Mouse (Mus musculus) intestine, embryonic 14.5 days (tissue): ENCODE measurements around the gene Agrn. TPM values are rescaled to one million over a fixed set of nuclear protein-coding genes. Genes with fewer than 3 reads are reported as not detected.
"Not testable (repeated sequence)": the region's sequence is repeated elsewhere in the genome, so short reads cannot be mapped to it uniquely, and the experiment has no call there.

Experiments
- ATAC-seq: fragments of 200-750 bp; cut with Nextera tagmentation; replicated peaks from 2 replicates; pipeline ENCODE4 v1.8.0; 2017; ENCODE audit warnings: low read depth, moderate number of reproducible peaks, moderate TSS enrichment, moderate library complexity; ENCODE audit not compliant: low FRiP score, low TSS enrichment
- DNase-seq: peaks from one replicate; pipeline ENCODE4 v3.0.0-alpha.2; 2018; ENCODE audit warnings: low spot score
- H3K27ac ChIP-seq: fragments of 300-500 bp; sonication (generic); 2 replicates; pipeline ENCODE4 v1.5.1; 2014; ENCODE audit warnings: low read depth, mild to moderate bottlenecking, control low read depth
- H3K27me3 ChIP-seq: fragments of 300-500 bp; sonication (generic); replicated peaks from 2 replicates; pipeline ENCODE4 v1.6.1; 2014; ENCODE audit warnings: low read length, control low read depth; ENCODE audit not compliant: control insufficient read depth, insufficient read depth
- H3K36me3 ChIP-seq: fragments of 300-500 bp; sonication (generic); 2 replicates; pipeline ENCODE4 v1.6.1; 2014; ENCODE audit warnings: low read length, control low read depth; ENCODE audit not compliant: control insufficient read depth, insufficient read depth
- H3K4me1 ChIP-seq: fragments of 300-500 bp; sonication (generic); replicated peaks from 2 replicates; pipeline ENCODE4 v1.6.1; 2014; ENCODE audit warnings: low read length, control low read depth, mixed read lengths; ENCODE audit not compliant: control insufficient read depth, insufficient read depth
- H3K4me2 ChIP-seq: fragments of 300-500 bp; sonication (generic); 2 replicates; pipeline ENCODE4 v1.6.1; 2014; ENCODE audit warnings: low read length
- H3K4me3 ChIP-seq: fragments of 300-500 bp; sonication (generic); 2 replicates; pipeline ENCODE4 v1.5.1; 2014; ENCODE audit warnings: low read depth, low read length, control low read depth, mixed read lengths
- H3K9ac ChIP-seq: fragments of 300-500 bp; sonication (generic); 2 replicates; pipeline ENCODE4 v1.6.1; 2014; ENCODE audit warnings: mild to moderate bottlenecking, low read length
- H3K9me3 ChIP-seq: fragments of 300-500 bp; sonication (generic); 2 replicates; pipeline ENCODE4 v1.6.1; 2016; ENCODE audit warnings: low read length, control low read depth; ENCODE audit not compliant: control insufficient read depth
- WGBS: fragments of 180-500 bp; shearing (Covaris S2); extraction: QIAGEN DNeasy Blood & Tissue Kit; methylation state at CpG from one replicate; pipeline ENCODE4 v1.1.7; 2014; 5-methylcytosine and 5-hydroxymethylcytosine counted together
- polyA plus RNA-seq: library from polyadenylated mRNA; unstranded; fragments of >200 nt; fragmentation: Nextera tagmentation; extraction: Ambion mirVana; gene quantifications from 2 replicates; pipeline ENCODE4 v1.2.1, GENCODE M21; 2014

Agrn gene
- polyA plus RNA-seq, 1 experiment from 2014 or later, result 80.6 TPM

DNA sequence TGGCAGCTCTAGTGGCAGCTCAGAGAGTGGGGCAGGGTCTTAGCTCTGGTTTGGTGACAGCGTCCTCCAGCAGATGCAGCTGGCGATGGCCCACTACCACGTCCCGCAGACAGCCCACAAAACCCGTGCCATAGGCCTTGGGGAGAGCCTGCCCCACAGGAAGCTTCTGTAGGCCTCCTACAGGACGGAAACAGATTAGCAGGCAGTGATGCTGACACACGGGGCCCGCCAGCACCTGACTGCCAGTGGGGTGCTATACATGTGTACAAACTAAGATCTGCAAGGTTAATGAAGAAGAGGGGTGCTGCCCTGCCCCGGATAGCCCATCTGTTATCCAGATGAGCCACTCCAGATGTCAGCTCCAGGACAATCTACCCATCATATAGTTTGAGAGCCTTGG is 30.8 kb downstream of the Agrn start:
- 95% methylated on average over 9 of the region's 9 CpGs for WGBS
- H3K4me3 ChIP-seq, result no peak overlapping the region
- H3K36me3 ChIP-seq, result peaks cover 88% of the 10 kb centered on the region
- H3K4me1 ChIP-seq, result no peaks in the 10 kb centered on the region
- no peak overlapping the region for H3K4me2 ChIP-seq
- no peaks in the 10 kb centered on the region for H3K27me3 ChIP-seq
- peaks cover 10% of the 10 kb centered on the region for H3K9me3 ChIP-seq
- H3K9ac ChIP-seq, result no peak overlapping the region
- no peak overlapping the region for H3K27ac ChIP-seq
- ATAC-seq (no peak), DNase-seq (no peak)

DNA sequence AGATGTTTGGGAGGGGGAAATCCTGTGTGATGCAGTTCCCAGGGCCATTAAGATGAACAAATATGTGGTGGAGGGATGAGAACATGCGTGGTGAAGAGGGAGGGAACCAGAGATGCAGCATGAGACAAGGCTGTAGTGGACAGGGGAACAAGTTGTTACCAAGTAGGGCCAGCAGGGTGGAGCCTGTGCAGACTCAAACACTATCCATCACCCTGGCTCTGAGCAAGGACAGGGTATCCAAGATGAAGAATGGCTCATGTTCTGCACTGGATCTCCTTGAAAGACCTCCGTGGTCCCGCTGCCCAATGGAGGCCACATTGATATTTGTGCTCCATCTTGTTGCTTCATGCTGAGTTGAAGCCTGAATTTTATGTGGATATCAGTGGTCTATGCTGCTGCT is 42.5 kb downstream of the Agrn start:
- DNase-seq (no peak), ATAC-seq (no peak)
- Histone ChIP-seq H3K9me3 (peaks cover 8% of the 10 kb centered on the region; the same call in 1 of the 2 replicates), H3K36me3 (no peaks in the 10 kb centered on the region), H3K4me1 (no peaks in the 10 kb centered on the region), H3K27me3 (no peaks in the 10 kb centered on the region), H3K9ac (no peak overlapping the region), H3K27ac (no peak overlapping the region), H3K4me2 (no peak overlapping the region), H3K4me3 (no peak overlapping the region)
- WGBS, result 90% methylated on average over 3 of the region's 3 CpGs

DNA sequence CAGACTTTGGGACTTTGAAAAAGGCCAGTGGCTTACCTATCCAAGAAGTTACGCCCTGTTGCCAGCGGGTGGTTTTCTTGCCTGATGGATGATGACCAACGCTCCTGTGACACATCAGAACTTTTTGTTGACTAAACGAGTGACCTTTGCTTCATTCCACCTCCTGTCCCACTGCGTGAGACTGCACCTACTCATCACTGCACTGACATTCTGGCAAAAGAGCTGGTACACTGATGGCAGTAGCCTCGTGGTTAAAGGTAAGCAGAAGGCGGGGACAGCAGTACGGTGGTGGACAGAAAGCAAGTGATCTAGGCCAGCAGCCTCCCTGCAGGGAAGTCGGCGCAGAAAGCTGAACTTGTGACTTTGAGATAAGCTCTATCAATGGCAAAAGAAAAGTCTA is 46.4 kb downstream of the Agrn start:
- DNase-seq, H3K27ac ChIP-seq, ATAC-seq, H3K9ac ChIP-seq, H3K27me3 ChIP-seq, H3K4me1 ChIP-seq, H3K4me3 ChIP-seq, H3K9me3 ChIP-seq, H3K4me2 ChIP-seq, H3K36me3 ChIP-seq: not testable (repeated sequence)
- 77% methylated on average over 10 of the region's 10 CpGs for WGBS

DNA sequence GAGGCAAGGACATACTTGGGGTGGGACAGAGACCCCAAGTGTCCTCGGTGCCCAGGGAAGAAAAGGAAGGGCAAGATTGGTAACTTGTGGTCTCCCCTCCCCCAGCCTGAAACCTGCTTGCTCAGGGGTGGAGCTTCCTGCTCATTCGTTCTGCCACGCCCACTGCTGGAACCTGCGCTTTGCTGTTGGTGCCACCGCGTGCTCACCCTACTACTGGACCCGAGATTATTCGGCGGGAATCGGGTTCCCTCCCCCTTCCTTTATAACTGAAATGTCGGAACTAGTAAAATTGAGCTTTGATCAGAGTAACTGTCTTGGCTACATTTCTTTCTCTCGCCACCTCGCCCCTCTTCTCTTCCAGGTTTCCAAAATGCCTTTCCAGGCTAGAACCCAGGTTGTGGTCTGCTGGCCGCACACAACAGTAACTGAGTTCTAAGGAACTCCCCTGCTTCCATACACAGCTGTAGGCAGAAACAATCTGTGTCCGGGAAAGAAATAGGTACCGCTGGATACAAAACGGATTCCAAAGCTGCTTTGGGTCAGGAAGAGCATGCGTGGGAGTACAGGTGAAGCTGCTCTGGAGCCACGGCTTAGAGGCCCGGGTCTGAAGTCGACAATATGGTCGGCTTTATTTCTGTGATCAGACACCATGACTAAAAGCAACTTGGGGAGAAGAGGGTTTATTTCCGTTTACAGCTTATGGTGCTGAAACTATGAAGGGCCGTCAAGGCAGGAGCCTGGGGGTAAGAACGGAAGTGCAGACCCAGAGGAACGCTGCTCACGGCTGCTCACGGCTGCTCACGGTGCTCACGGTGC is 60.8 kb downstream of the Agrn start:
- Histone ChIP-seq H3K4me3 (no peak overlapping the region), H3K4me2 (no peak overlapping the region), H3K9ac (no peak overlapping the region), H3K9me3 (0 out of 2 replicates have a peak, but pooled peaks cover 3% of the 10 kb centered on the region), H3K4me1 (no peaks in the 10 kb centered on the region), H3K27ac (no peak overlapping the region), H3K36me3 (no peaks in the 10 kb centered on the region), H3K27me3 (no peaks in the 10 kb centered on the region)
- DNase-seq (no peak), ATAC-seq (no peak)
- 94% methylated on average over 30 of the region's 30 CpGs for WGBS

DNA sequence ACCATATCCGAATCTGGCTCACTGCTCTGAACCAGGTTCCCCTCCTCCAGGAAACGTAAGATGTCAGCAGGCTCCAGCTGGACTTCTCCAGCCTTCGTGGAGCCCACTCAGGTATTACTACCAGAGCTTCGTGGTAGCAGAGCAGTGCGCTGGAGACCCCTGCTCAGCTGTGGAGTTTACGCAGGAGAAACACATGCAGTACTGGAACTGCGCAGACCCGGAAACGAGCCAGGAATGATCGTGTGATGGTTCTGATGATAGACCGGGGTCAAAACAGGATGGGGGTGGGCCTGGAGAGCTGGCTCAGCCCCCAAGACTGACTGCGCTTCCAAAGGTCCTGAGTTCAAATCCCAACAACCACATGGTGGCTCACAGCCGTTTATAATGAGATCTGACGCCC is 61.5 kb downstream of the Agrn start:
- WGBS, result 93% methylated on average over 14 of the region's 14 CpGs
- Histone ChIP-seq H3K9ac (no peak overlapping the region), H3K4me3 (no peak overlapping the region)

DNA sequence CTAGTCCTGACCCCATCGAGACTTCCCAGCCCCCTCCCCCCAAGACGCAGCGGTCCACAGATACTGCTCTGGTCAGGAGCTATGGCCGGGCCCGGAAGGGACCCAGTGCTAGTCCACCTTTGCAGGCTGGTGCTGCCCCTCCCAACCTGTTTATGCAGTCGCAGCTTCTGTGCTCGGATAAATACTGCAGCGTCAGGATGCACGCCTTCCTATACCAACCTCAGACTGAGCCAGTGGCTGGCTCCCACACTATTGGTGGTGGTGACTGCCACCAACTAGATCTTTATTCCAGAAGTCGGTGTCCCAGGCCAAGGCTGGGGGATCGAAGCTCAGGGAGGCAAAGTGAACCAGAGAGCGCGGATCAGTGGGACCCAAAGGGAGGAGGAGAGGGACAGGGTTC is 62.2 kb downstream of the Agrn start:
- no peaks in the 10 kb centered on the region for H3K27me3 ChIP-seq
- H3K4me1 ChIP-seq, result no peaks in the 10 kb centered on the region
- ATAC-seq, result no peak; the same call in 1 of the 2 replicates
- 89% methylated on average over 13 of the region's 13 CpGs for WGBS
- H3K27ac ChIP-seq, result no peak overlapping the region
- H3K9ac ChIP-seq, result no peak overlapping the region
- H3K4me3 ChIP-seq, result no peak overlapping the region
- no peak overlapping the region for H3K4me2 ChIP-seq
- 0 out of 2 replicates have a peak, but pooled peaks cover 3% of the 10 kb centered on the region for H3K9me3 ChIP-seq
- no peaks in the 10 kb centered on the region for H3K36me3 ChIP-seq
- no peak for DNase-seq

More for the DNA sequence above, 61.5 kb downstream of the Agrn start:
- DNase-seq (no peak), ATAC-seq (no peak)
- 0 out of 2 replicates have a peak, but pooled peaks cover 3% of the 10 kb centered on the region for H3K9me3 ChIP-seq
- no peak overlapping the region for H3K27ac ChIP-seq
- no peaks in the 10 kb centered on the region for H3K4me1 ChIP-seq
- H3K36me3 ChIP-seq, result no peaks in the 10 kb centered on the region
- no peaks in the 10 kb centered on the region for H3K27me3 ChIP-seq
- H3K4me2 ChIP-seq, result no peak overlapping the region

DNA sequence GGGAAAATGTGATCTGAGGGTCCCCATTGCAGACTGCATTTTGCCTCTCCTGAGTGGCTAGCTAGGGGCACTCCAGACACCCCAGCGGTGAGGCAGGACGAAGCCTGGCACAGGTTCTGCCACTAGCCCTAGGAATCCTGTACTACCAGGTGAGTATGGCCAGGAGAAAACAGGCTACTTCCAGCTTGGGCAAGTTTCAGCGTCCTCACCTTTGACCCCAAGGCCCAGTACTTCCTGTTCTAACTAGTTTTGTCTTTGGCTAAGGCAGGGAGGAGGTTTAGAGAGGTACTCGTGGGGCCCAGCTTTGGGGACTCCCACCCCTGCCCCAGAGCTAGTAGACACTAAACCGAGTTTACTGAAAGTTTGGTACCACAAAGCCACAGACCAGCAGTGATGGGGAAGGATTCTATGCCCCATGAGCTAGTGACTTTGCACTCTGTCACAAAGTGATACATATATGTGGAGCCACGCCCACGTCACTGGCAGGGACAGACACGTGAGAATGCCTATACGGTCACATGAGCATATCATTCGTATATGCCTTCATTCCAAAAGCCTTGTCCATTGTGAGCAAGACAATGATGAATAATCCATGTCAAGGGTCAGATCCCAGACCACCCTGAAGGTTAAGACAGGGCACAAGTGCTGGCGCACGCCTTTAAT is 63.2 kb downstream of the Agrn start:
- DNase-seq, result no peak
- H3K9ac ChIP-seq, result no peak overlapping the region
- 80% methylated on average over 12 of the region's 12 CpGs for WGBS
- 0 out of 2 replicates have a peak, but pooled peaks cover 3% of the 10 kb centered on the region for H3K9me3 ChIP-seq
- H3K4me2 ChIP-seq, result no peak overlapping the region
- H3K27me3 ChIP-seq, result no peaks in the 10 kb centered on the region
- no peaks in the 10 kb centered on the region for H3K4me1 ChIP-seq
- ATAC-seq, result no peak; the same call in 1 of the 2 replicates
- no peak overlapping the region for H3K27ac ChIP-seq
- H3K36me3 ChIP-seq, result no peaks in the 10 kb centered on the region
- H3K4me3 ChIP-seq, result no peak overlapping the region

DNA sequence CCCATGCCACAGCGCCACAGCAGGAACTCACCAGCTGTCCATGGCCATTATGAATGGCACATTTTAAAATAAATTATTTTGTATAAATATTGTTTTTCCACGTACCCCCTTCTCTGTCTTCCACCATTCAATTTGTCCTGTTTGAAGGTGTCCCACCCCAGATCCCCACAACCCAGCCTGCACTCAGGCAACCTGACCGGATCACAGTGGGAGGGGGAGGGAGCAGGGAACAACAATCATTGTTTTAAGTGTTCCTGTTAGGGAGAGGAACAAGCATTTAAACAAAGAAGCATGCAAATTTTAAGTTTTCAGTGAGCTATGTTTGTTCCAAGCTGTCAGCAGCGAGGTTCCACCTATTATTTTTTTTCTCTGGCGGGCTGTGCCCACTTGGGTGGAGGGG is 64.0 kb downstream of the Agrn start:
- DNase-seq (no peak), ATAC-seq (no peak)
- Histone ChIP-seq H3K27me3 (no peaks in the 10 kb centered on the region), H3K36me3 (no peaks in the 10 kb centered on the region), H3K9me3 (no peaks in the 10 kb centered on the region), H3K9ac (no peak overlapping the region), H3K4me2 (no peak overlapping the region), H3K4me1 (no peaks in the 10 kb centered on the region), H3K27ac (no peak overlapping the region), H3K4me3 (no peak overlapping the region)
- 67% methylated on average over 5 of the region's 5 CpGs for WGBS
